Mouse (Mus musculus) kidney, adult 18-20 months (tissue): ENCODE results near the gene Trak1.

ENCODE experiments used
- DNase-seq: peaks from one replicate; pipeline ENCODE4 v3.0.0; 2021

The Trak1 gene

DNA sequence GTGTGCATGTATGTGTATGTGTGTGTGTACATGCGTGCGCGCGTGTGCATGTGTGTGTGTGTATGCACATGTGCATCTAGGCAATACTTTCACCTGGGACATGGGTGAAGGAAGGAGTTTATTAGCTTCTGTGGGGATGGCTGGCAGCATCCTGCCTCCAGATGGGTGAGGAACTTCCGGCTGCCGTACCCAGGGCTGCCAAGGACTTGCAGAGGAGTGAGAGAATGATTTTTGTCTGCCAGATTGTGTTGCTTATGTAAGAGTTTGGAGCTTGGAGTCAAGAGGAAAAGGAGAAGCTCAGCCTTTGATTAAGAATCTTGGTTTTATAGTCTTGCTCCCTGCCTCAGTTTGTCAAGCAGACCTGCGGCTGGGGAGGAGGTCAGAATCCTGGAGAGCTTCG, 208.0 kb downstream of the Trak1 start:
- no peak for DNase-seq

DNA sequence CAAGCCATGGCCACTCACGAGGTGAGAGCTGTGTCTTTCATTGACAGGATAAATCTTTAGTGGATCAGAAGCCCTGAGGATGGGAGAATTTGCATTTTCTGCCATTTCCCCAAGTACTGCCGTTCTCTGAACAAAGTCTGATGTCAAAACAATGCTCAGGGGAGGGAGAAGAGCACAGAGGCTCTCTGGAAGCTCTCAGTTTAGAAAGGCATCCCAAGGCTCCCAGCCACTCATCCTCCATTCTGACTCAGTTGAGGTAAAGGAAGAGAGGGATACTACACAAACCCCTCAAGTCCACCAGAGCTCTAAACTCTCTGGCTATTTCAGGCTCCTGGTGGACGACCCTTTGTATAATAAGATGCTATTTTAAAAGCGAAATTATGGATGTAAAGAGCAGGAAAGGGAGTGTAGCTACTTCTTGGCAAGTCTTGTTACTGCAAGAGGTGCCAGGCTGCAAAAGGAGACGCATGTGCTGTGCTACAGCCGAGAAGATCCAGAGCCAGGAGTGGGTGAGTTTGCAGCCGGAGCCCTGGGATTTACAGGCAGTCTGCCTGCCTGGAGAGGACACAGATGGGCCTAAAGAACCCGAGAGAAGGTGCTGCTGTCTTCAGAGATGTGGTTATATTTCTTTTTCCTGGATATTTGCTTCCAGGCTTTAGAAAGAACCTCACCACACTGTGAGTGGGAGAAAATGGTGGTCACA, 209.3 kb downstream of the Trak1 start:
- DNase-seq: no peak

DNA sequence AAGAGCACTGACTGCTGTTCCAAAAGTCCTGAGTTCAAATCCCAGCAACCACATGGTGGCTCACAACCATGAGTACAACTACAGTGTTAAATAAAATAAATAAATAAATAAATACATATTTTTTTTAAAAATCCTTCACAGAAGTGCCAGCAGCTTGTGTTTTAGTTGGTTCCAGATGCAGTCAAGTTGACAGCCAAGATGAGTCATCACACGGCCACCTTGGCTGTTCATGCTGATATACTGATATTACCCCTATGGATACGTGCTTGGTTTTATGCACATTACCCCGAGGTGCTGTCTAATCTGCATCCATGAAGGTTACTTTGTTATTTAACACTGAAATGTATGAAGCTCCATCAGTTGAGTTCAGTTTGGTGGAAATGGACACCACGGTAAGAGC, 214.6 kb downstream of the Trak1 start:
- DNase-seq: no peak

DNA sequence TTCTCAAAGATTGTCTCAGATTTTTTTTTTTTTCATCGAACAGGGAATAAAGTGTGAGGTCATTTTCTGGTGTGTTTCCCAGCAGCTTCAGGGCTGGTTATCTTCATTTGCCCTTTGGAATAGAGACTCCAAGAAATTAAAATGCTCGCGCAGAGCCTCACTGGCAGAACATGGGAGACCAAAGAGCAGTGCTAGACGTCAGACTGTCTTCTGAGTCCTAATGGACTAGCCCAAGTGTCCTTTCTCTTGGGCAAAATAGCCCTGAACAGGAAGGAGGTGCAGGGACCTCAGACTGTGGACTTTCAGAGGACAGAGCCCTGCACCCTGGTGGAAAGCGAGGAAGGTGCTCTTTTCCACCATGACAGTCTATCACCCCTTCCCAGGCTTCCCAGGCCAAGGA, 217.2 kb downstream of the Trak1 start:
- DNase-seq: no peak

DNA sequence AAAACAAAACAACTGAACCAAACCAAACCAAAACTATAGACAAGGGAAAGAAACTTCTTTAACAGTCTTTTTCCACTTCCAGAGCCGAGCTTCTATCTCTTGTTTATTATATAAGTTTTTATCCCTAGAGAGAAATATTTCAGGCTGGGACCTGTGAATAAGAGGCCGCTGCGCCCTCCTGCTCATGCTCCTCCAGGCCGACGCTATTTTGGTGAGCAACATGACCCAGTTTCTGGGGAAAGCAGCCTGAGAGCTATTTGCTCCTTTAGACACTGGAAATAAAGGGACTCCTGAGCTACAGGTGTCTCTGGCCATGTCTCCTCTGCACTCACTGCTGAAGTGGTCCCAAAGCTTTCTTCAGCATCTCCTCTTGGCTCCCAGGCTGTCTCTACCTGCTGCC, 222.7 kb downstream of the Trak1 start:
- DNase-seq: no peak
